Mouse (Mus musculus): ENCODE results near the gene Dnase1l1.

Dnase1l1 gene

DNA sequence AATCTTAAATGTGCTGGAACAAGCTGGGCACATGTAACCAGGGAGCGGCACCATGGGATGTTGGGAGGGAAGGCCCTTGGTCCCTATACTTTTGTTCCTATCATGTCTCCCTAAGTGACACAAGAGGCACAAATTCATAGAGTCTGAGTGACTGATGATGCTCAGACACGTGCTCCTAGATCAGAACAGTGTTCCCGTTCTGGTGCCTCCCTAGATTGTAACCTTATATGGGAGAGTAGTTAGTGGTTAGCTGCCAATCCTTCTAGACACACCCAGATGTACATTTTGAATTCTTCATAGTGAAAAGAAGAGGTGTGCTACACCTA is 12.4 kb downstream of the Dnase1l1 start:
- DNase-seq: no peak

DNA sequence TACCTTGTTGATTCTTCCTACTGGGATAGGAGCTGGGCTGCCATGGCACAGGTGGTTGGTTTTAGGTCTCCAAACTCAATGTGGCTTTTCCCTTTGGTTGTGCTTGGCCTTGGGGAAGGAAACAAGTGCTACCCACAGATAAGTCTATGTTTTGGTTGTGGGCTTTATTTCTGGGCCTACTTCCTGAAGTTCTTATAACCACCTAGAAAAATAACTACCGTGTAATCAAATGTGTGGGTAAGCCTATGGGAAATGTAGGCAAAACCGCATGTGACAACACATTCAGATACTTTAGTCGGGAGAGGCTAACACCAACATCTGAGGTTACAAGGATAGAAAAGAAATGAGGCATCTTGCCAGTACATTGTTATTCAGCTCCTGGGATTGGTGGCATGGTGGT is 24.4 kb downstream of the Dnase1l1 start:
- DNase-seq: no peak

DNA sequence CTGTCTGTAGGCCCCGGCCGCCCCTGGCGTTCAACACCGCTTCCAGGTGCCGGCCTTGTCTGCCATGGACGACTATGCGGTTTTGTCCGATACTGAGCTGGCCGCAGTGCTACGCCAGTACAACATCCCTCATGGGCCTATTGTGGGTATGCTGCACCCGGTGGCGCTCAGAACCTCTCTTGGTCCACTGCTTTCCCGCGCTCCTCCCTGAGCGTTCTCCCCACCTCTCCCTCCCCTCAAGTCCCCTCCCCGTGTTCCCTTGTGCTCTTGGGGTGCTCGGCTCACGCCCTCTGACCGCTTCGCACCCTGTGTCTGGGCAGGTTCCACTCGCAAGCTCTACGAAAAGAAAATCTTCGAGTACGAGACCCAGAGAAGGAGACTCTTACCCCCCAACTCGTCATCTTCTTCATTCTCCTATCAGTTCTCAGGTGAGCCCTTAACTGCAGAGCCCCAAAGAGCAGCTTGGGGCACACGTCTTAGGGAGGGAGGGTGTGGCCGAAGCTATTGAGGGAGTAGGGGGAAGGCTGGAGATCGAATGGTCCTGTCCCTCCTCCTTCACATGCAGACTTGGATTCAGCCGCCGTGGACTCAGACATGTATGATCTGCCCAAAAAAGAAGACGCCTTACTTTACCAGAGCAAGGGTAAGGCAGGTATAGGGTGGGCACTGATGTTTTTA is 27.1 kb downstream of the Dnase1l1 start:
- no peak for DNase-seq

DNA sequence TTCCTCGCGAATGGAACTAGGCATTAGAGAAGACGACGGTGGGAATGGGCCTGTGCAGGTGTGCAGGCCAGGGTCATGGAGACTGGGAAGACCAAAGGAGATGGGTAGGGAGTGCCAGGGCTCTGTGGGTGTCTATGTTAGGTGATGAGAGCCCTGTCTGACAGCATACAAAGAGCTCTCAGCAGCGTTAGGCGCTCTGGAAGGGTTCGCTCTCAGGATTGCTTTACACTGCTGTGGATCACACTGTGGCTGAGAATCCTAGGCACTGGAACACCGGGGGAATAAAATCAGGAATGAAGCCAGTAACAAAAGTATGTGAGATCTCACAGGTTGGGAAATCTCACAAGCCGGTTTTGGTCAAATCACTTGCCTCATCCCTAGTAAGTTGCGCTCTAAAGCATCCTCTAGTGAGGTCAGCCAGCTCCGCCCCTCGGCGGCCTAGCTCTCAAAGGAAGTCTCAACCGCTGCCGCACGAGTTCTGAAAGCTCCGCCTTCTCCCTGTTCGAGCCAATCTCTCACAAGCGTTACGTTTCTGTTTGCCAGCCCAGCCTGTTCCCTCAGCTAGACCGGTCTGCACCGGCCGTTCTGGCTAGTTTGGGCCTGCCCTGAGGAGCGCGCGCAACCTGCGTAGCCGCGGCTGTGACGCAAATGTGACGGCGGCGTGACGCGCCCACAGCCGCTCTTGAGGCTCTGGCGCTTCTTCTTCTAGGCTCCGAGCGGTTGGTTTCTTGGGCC is 27.8 kb downstream of the Dnase1l1 start, which contains the start of gene Emd:
TSS of gene Emd (plus strand) at position 535 of the 735 bp plus-strand sequence.
- peak; percentile 92 to 97 for DNase-seq

DNA sequence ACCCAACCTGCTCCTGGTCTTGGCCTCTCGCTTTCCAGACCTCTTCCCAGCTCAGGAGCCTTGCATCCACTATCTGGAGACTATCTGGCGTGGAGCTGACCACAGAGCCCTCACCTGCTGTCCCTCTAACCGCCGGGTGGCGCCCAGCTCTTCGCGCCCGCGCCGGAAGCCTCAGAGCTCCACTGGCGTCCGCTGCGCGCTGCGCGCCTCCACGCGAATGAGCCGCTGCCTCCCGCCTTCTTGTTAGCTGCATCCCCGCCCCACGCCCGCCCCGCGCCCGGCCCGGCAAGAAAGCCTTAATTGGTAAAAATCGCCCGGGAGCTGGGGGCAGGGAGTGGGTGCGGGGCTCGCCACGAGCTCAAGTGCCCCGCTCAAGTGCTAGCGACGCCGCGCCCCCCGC is 32.5 kb downstream of the Dnase1l1 start, which contains the start of gene Flna:
TSS of gene Flna (minus strand) at position 206 of the 400 bp plus-strand sequence.
- peak; percentile 73 to 83 for DNase-seq

DNA sequence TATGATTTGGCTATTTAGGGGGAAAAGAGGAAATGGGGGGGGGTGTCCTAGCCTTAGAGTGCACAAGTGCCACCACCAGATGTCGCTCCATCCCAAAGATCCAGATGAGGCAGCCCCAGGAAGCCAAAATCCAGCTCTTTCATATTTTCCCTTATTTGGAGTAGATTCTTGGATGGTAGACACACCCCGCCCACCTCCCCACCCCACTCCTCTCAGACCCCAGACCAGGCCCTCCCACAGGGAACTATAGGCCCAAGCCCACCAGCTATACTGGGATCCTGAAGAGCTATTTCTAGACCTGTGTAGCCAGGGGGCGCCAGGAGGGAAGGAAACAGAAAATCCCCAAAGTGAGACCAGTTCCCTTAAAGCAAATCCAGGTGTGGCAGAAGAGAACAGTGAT is 33.5 kb downstream of the Dnase1l1 start:
- DNase-seq: peak; percentile 65 to 83

DNA sequence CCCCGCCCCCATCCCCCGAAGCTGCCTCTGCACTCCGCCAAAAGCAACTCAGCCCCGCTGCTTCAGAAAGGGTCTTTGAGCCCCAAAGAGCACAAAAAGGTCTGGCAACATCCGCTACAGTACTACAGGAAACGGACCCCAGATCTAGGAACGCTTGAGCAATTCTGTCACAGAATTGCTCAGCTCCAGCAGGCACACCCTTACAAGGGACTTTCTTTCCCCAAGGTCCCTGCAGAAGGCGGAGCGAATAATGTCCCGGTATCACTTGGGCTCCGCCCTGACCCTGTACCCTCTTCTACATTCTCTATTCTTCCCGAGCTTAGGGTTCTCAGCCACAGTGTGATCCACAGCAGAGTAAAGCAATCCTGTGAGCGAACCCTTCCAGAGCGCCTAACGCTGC is 35.4 kb downstream of the Dnase1l1 start:
- peak; percentile 22 to 51 for DNase-seq

DNA sequence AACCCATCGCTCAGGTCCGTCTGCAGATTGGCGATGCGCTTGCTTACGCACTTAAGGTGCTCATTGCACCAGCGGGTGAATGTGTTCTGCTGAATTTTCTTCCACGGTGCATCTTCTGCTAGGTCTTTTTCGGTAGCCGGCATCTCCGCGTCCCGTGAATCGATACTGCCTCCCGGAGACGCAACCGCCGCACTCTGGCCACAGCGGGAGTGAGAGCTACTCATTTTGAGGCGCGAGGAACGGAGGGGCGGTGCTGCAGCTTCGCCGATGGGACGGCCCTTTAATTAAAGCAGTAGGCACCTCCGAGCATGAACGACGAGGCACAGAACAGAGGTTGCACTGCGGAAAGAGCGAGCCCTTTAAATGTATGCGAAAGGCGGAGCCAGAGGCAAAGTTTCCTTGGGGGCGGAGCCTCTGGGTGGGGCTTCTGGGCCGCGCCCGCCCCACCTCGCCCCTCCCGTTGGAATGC is 35.9 kb downstream of the Dnase1l1 start:
- peak; percentile 89 to 94 for DNase-seq

DNA sequence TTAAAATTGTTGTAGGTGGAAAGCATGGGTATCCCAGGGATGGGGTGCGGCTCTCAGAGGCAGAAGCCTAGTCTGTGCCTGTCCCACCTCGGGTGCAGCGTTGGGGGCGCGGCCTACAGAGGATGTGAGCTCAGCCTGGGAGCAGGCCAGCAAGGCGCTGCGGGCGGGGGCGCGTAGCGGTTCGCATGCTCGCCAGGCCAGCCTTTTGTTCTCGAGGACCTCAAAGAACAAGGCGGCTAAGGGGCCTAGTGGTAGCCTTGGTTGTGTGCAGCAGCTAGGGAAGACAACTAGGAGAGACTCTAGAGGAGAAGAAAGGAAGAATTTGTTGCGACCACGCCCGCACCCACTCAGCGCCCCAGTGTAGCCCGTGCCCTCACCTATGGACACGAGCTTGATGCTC is 36.5 kb downstream of the Dnase1l1 start:
- peak; percentile 75 to 87 for DNase-seq

DNA sequence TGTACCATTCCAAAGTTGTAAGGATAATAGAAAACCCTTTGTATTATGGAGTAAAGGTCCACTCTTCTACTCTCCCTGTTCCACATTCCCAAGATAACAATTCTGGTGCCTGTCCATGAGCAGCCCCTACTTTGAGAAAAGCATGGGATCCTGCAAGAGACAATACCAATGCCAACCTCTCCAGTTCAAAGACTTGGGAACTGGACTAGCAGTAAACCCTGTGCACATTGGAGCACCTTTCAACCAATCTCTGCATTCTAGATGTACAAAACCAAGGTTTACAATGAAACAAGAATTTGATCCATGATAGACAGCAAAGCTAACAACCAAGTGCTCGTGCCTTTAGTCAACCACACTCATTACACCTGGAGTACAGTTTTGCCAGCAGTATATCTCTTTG is 37.0 kb downstream of the Dnase1l1 start:
- no peak for DNase-seq

DNA sequence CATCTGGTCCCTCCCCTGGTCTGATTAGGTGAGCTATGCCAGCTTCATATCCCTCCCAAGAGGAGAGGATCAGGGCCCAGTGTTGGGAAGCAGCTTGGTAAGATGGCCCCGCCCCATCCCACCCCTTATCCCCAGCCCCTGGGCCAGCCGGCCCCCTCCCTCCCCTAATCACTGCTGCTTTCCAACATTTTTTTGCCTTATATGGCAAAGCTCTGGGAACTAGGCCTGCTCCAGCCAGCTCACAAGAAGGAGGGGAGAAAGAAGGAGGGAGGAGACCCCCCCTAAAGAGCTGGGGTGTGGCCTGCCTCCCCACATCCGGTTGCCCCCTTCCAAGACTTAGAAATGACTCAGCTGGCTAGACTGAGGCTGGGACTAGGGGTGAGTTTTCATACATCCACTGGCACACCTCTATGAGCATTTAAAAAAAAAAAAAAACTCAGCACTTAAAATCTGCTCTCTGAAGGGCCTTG is 37.5 kb downstream of the Dnase1l1 start:
- DNase-seq: peak; percentile 40 to 71

DNA sequence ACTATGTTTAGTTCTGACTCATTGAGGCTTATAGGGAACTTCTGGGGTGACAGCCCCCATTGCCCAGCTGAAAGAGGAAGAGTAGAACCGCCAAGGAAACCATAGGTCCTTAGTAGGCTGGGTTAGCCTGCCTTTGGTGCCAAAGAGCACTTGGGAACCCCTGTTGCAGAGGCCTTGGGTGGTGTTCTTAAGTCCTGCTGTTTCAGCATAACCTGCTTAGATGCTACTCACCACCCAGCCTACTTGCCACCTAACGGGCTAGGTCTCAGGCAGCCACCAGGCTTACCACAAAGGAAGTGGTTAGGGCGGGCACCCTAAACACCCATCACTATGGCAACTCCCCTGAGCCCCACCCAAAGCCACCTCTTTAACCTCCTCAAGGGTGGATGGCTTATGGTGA is 38.3 kb downstream of the Dnase1l1 start:
- no peak for DNase-seq

DNA sequence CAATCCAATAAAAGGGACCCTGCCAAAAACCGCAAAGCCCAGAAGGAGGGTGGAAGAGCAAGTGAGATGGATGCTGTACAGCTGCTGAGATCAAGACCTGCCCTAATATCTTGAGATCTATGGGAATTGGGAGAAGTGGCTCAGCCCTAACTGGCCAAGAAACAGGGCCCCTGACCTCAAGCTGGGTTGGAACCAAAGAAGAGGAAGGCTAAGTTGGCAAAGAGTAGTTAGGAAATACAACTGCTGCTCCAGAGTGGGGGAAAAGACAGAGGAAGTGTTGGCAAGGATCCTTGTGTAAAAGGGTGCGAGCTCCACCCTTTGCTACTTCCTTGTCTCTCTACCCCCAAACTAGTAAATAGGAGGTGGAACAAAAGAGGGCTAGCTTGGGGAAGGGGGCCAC is 38.7 kb downstream of the Dnase1l1 start:
- no peak for DNase-seq

DNA sequence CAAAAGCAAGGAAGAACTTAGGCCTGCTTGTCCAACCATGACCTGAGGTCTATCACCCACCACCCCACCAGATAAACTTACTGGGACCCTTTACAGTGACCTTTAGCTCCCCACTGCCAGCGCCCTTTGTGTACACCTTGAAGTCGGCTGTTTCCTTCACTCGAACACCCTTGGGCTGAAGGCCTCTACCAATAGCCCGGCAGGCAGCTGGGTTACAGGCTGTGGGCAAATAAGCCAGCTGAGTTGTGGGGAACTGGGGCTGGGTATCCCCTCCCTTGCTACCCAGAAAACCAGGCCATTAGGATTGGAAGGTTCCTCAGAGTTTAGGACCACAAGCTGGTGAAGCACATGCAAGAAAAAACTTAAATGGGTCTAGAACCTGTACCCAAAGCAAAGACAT is 41.8 kb downstream of the Dnase1l1 start:
- no peak for DNase-seq

DNA sequence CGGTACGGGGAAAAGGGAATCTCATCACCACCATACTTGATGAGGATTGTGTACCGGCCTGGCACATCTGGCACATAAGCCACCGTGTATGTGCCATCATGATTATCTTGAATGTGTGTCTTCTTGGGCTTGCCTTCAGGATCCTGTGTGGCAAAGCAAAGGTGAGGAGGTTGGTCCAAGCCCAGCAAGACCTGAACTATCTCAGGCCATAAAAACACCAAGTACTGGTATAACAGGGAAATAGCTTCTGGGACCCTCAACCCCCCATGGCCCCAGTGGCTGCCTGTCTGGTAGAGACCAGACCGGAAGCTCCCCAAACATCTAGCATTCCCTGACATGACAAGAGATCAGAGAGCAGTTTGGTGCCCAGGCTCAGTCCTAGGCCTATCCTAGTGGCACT is 48.9 kb downstream of the Dnase1l1 start:
- no peak for DNase-seq

DNA sequence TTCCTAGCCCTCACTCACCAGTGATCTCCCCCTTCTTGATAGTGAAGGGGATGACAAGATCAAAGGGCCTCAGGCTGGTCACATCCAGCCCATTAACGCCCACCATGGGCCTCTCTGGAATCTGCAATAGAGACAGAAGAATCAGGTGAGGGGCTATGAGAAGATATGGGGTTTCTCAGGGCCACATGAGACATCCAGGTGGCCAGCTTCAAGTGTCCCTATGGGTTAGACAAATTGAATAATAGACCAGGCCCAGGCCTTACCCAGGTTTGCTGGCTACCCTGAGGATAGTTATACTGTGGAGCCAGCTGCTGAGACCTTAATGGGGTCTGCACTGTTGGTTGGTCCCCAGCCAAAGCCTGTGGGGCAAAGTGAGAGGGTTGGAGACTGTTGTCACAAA is 52.1 kb downstream of the Dnase1l1 start:
- DNase-seq: no peak

All from kidney, postnatal 25 days (tissue).